Mouse (Mus musculus) layer of hippocampus, adult 8-10 months (tissue): ENCODE data around the gene Fam187b. TPM values are rescaled to one million over a fixed set of nuclear protein-coding genes. Genes with fewer than 3 reads are reported as not detected.

ENCODE experiments used
- DNase-seq, 2 experiments: peaks; one replicate each; pipeline ENCODE4 v3.0.0; 2022; ENCODE audit warnings: low spot score in 2 of 2
- total RNA-seq, 4 experiments: library from RNA; stranded (reverse); gene quantifications; 2 replicates each; pipeline ENCODE4 v1.2.4; 2022

The Fam187b gene
- total RNA-seq, 4 experiments from 2014 or later = 0.21 TPM; not detected in 3

DNA sequence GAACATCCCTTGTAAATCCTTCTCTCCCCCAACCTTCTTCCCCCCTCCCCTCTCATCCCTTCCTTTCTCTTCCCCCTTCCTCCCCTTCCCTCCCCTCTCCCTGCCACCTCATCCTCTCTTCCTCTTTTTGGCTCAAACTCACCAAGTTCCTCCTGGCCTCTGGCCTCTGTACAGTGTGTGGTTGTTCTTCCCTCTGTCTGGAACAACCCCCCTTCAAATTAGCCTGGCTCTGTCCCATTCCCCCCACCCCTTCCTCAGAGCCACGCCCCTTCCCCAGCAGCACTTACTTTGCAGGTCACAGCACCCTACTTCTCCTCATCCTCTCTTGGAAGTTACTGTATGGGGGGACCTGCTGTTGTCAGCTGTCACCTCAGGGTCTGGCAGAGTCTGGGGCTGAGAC is 34.6 kb downstream of the Fam187b start:
- no peak for DNase-seq

DNA sequence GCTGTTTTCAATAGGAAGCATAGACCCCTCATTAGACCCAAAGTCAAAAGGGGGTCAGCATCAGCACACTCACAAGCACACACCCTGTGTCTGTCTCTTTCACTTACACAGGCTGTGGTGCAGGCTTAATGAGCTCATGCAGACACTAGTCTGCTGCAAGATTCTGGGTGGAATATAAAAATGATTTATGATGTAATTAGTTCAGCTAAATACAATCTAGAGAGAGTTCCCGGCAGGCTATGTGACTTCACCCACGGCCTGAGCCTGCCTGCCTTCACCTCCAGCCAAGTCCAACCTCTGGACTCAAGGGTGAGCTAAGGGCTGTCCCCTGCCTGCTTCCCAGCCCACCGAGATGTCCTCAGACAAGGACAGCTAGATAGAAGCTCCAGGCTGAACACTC is 35.3 kb downstream of the Fam187b start:
- DNase-seq = no peak

DNA sequence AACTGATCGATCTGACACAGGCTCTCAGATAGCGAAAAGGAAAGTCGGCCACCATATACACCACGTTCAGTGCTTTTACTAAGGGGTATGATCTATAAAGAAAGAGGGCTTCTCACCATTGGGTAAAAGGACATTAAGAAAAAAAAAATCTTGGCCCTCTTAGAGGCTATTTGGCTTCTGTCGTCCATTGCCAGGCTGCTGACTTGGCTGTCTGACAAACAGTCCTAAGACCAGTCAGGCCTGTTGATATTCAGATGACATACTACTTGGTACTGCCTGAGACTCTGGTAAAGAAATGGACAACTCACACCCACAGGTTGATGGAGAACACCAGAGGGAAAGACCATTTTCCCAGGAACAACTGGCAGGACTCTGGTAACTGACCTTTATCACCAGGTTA is 39.4 kb downstream of the Fam187b start:
- no peak for DNase-seq

DNA sequence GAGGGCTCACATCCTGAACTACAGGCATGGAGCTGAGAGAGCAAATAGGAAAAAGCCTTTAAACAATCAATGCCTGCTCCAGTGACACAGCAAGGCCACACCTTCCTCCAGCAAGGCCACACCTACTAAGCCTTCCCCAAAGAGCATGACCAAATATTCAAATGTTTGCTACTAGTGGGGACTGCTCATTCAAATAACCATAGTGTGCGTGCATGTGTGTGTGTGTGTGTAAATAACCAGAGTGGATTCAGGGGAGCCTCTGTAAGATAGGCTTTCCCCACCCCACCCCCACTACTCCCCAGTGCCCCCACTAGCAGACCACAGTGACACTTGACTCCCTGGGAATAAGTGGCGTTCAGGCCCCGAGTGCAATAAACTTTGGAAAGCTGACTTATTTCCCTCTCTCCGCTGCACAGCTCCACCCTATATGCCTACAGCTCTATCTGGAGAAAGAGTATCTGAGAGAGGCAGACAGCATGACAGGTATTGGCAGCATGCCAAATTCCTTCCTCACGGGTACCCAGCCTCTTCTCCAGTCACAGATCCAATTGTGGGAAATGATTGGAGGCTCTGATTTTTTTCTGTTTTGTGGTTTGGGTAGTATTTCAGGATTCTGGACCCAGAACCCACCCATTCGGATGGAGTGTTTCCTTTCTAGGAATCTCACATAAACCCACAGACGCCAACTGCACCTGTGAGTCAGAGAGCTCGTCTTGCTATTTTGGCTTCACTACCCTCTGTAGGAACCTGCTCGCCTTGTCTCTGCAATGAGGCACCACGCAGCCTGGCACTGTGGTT is 43.7 kb downstream of the Fam187b start:
- DNase-seq = peak; percentile 25 to 32

DNA sequence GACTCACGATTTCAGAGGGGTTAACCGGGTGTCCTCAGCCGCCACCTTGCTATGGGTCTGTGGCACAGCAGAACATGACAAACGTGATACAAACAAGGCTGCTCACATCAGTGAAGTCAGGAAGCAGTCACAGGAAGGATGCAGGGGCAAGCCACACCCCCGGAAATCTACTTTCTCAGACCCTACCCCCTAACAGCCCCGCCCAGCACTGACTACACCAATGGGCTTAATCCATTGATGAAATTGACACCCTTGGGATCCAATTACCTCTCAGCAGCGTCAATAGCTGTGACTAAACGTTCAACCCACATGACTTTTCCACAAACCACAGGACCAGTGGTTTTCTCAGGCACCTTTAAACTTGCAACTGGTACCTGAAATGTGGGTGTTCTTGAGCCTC is 55.0 kb downstream of the Fam187b start:
- DNase-seq = no peak

DNA sequence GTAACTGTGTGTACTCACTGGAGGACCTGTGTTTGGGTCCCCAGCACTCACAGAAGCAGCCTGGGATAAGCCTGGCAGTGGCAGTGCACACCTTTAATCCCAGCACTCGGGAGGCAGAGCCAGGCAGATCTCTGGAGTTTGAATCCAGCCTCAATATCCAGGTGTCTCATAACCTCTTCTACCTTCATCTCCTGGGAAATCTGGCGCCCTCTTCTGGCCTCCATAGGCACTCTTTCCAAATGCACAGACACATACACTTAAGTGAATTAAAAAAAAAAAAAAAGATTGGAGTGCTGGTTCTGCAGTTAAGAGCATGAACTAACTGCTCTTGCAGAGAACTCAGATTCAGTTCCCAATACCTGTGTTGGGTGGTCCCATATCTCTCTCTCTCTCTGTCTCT is 57.1 kb downstream of the Fam187b start:
- DNase-seq = no peak

DNA sequence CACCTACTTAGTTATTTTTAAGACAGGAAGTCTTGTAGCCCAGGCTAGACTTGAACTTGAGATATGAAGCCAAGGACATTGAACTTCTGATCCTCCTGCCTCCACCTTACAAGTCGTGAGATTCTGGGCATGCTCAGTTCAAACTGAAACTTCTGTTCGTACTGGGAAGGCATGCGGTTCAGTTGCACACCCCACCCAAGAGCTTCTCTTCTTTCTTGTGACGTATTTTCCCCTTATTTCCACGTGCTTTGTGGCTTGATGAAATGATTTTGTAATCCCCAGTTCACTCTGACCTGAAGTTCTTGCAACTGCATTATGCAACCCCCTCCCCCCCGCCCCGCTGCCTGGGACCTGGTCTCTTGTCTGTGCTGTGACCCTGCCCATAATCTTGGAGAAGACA is 58.1 kb downstream of the Fam187b start:
- no peak for DNase-seq

DNA sequence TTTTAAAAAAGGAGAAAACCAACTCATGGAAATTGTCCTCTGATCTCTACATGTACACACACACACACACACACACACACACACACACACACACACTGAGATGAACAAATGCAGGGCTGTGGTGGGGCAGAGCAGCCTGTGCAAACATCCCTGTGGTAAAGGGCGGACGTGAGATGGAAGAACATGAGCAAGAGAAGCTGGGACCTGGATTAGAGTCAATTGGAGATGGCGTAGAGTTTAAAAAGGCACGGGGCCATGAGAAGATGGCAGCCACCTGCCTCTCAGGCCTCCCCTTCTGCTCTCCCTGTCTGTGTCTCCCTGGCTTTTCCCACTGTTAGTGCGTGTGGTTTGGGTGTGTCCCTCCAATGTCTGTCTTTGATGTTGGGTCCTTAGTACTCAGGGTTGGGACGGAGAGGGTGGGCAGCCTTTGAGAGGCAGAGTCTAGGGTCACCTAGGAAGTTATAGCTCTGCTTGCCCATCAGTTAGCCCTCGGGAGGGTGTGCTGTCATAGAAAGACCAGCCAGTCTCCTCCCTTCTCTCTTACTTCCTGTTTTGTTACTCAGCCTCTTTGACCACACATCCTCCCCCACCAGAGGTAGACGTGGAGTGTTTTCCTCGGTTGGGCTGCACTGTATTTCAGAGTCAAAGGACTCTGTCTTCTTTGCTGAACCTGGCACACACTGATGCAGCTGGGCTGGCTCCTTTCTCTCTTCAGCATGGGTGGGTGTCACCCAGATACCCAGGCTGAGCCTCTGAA is 60.0 kb downstream of the Fam187b start:
- no peak for DNase-seq

DNA sequence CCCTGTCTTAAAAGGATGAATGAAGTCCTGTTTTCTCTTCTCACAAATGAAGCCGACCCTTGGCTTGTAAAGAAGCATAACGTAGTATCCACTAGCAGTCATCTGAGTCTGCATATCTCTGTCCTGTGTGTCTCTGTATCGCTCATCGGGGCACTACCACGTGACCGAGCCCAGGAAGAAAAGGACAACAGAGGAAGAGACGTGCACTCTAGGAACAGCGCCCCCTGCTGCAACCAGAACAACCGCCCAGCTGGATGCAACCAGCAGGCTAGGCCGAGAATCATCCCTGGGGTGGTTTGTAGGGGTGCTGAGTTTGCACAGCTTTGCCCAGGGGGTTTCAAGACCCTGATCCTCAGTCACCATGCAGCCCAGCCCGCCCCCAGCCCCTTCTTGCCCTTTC is 61.2 kb downstream of the Fam187b start:
- DNase-seq = no peak

DNA sequence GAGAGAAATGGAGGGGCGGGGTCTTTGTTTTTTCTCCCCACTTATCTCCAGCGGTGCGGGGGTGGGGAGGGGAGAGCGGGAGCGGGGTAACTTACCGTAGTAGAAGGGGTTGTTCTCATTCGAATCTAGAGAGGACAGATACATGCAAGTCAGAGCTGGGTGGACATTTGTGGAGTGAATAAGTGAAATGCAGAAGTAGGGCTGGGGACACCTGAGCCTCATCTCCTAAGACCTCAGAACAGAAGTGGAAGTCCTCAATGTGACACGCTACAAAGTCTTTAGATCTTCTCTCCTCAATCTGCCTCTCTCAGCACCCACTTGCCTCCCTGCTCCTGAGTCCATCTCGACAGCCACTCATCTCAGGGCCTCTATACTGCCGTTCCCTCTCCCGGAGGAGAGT is 61.7 kb downstream of the Fam187b start:
- DNase-seq = no peak

DNA sequence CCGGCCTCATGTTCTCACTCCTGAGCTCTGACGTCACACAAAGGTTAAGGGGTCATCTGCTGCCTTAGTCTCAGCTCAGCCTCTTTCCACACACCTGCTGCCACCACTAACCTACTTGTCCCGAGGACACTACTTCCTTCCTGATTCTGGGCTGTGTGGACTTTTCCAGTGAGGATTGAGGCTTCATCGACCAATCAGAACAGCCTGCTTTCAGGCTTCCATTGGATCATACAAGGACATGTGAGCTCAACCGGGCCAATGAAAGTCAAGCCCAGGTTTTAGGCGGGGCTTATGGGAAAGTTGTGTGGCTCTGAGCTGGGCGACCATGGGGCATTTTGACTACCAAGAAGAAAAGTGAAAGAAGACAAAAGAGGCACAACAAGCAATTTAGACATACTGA is 63.3 kb downstream of the Fam187b start:
- DNase-seq = no peak

DNA sequence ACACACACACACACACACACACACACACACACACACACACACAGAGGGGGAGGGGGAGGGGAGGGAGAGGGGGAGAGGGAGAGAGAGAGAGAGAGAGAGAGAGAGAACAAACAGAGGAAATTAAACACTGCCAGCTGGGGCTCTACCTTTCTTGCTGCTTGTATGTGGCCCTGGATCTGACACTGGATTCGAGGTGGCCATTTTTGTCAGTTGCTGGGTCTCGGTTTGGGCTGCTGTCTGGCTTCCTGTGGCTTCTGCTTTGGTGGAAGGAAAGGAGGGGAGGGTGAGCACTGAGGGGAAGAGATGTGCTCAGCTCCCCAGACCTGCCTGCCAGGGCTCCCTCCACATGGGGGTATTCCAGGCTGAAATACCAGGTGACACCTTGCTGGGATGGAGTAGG is 64.1 kb downstream of the Fam187b start:
- no peak for DNase-seq

DNA sequence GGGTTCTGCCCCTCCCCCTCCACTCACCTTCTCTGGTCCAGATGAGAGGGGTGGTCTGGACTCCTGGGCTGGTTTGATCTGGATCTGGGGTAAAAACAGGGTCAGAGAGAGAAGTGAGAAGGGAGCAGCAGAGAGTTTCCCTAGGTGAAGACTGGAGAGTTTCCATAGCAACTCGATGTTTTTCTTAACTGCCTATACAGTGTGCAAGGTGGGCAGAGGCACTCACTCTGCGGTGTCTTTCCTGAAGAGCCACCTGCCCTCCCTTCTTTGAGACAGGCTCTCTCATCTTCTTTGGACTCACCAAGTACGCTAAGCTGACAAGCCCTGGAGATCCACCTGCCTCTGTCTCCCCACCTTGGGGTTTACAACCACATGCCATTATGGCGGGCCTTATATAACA is 65.4 kb downstream of the Fam187b start:
- no peak for DNase-seq

Other genes with a start within 250 kb of the Fam187b start
- 100 to 1,000 TPM; 110 to 119 (median 116) TPM for gene Tmem147, start 244.2 kb upstream of the Fam187b start, total RNA-seq
- not detected for gene Gapdhs, start 230.1 kb upstream of the Fam187b start, total RNA-seq
- gene Sbsn, start 222.3 kb upstream of the Fam187b start, total RNA-seq = 10 to 100 TPM in 1 of 4 experiments, 1 to 10 TPM in 3; 7.8 to 11.8 (median 8.4) TPM
- 1 to 10 TPM in 1 of 4 experiments, under 1 TPM in 2, not detected in 1; 0.84 to 1.5 (median 0.95) TPM for gene Dmkn, start 210.0 kb upstream of the Fam187b start, total RNA-seq
- not detected for gene Krtdap, start 185.9 kb upstream of the Fam187b start, total RNA-seq
- under 1 TPM in 1 of 4 experiments, not detected in 3; 0.20 TPM for gene Ffar2, start 150.0 kb upstream of the Fam187b start, total RNA-seq
- not detected for gene Ffar3, start 117.6 kb upstream of the Fam187b start, total RNA-seq
- not detected for gene Ffar1, start 112.2 kb upstream of the Fam187b start, total RNA-seq
- gene Cd22, start 93.4 kb upstream of the Fam187b start, total RNA-seq = 1 to 10 TPM in 2 of 4 experiments, not detected in 2; 1.1 to 1.6 TPM
- 100 to 1,000 TPM; 151 to 226 (median 183) TPM for gene Mag, start 58.9 kb upstream of the Fam187b start, total RNA-seq
- not detected for gene Hamp2, start 49.1 kb upstream of the Fam187b start, total RNA-seq
- gene Hamp, start 29.8 kb upstream of the Fam187b start, total RNA-seq = not detected
- gene Usf2, start 17.0 kb upstream of the Fam187b start, total RNA-seq = 100 to 1,000 TPM; 118 to 123 (median 120) TPM
- 1 to 10 TPM; 5.1 to 9.0 (median 6.0) TPM for gene Lsr, start 326 bp upstream of the Fam187b start, total RNA-seq
- 10 to 100 TPM; 27.5 to 36.2 (median 30.7) TPM for gene Fxyd5, start 68.7 kb downstream of the Fam187b start, total RNA-seq
- 100 to 1,000 TPM; 103 to 116 (median 108) TPM for gene Fxyd7, start 77.7 kb downstream of the Fam187b start, total RNA-seq
- gene Fxyd1, start 83.4 kb downstream of the Fam187b start, total RNA-seq = 100 to 1,000 TPM in 2 of 4 experiments, 10 to 100 TPM in 2; 80.5 to 263 (median 172) TPM
- 10 to 100 TPM; 38.3 to 64.2 (median 55.9) TPM for gene Lgi4, start 85.6 kb downstream of the Fam187b start, total RNA-seq
- 1 to 10 TPM in 3 of 4 experiments, not detected in 1; 1.4 to 2.3 (median 1.6) TPM for gene Fxyd3, start 102.9 kb downstream of the Fam187b start, total RNA-seq
- gene Hpn, start 141.5 kb downstream of the Fam187b start, total RNA-seq = 1 to 10 TPM; 4.8 to 9.5 (median 5.4) TPM
- gene Scn1b, start 153.2 kb downstream of the Fam187b start, total RNA-seq = 100 to 1,000 TPM; 572 to 623 (median 584) TPM
- gene Gramd1a, start 182.1 kb downstream of the Fam187b start, total RNA-seq = 100 to 1,000 TPM; 115 to 132 (median 125) TPM